Mouse (Mus musculus): Measurements from ENCODE around the gene Inpp5a. TPM values are rescaled to one million over a fixed set of nuclear protein-coding genes. Genes with fewer than 3 reads are reported as not detected.

The Inpp5a gene
- polyA plus RNA-seq, 1 experiment from 2014 or later: 93.9 TPM

DNA sequence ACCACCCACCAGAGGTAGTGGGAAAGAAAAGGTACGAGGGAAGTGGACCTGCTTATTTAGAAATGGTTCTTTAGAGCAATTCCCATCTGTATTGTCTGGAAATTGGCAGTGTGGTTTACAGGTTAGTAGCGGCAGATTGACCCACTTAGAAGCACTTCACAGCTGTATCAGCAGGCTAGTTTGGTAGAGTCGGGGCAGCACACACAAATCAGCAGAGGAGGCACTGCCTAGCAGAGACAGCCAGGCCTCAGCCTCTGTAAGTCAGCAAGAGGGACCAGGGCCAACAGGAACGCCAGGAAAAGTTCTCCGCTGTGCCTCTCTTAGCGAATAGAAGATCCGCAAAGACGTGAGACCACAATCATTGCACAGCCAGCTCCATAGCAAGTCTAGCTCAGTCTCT is 56.7 kb downstream of the Inpp5a start:
- Histone ChIP-seq H3K4me1 (ENCODE audit: control insufficient read depth in 2 of 2, insufficient read depth in 2 of 2, low read length in 2 of 2) (peaks cover 36 to 58% of the 10 kb centered on the region in 2 experiments), H3K4me3 (ENCODE audit: control insufficient read depth in 1 of 2, insufficient read depth in 1 of 2, low read depth in 1 of 2, low read length in 2 of 2) (no peak overlapping the region), H3K27me3 (ENCODE audit: control insufficient read depth, insufficient read depth, low read length) (no peaks in the 10 kb centered on the region), H3K9me3 (ENCODE audit: control insufficient read depth, low read length) (no peaks in the 10 kb centered on the region), H3K9ac (ENCODE audit: low read length) (peak overlapping the region; percentile 8; the same call in 1 of the 2 replicates), H3K27ac (replicated peaks in 1 of 2; ENCODE audit: control insufficient read depth in 1 of 2, insufficient read depth in 1 of 2, low read depth in 2 of 2, low read length in 2 of 2) (no peak overlapping the region; a peak in 1 of 4 replicates), H3K4me2 (ENCODE audit: low read length) (peak overlapping the region; percentile 5; the same call in 1 of the 2 replicates), H3K36me3 (ENCODE audit: control insufficient read depth, insufficient read depth, low read length) (peaks cover 3% of the 10 kb centered on the region)
- WGBS: 43% methylated on average over 8 of the region's 8 CpGs
- ATAC-seq (ENCODE audit: insufficient number of reproducible peaks, insufficient read depth, low FRiP score, low read depth): no peak

- H3K36me3 ChIP-seq (ENCODE audit: control insufficient read depth, insufficient read depth, low read length): peaks cover 3% of the 10 kb centered on the region
- WGBS: 79% methylated on average over 3 of the region's 3 CpGs
- ATAC-seq (ENCODE audit: insufficient number of reproducible peaks, insufficient read depth, low FRiP score, low read depth): no peak
- no peaks in the 10 kb centered on the region for H3K9me3 ChIP-seq (ENCODE audit: control insufficient read depth, low read length)
- H3K9ac ChIP-seq (ENCODE audit: low read length): no peak overlapping the region
- no peak overlapping the region for H3K4me2 ChIP-seq (ENCODE audit: low read length)
- peaks cover 36 to 58% of the 10 kb centered on the region in 2 experiments for H3K4me1 ChIP-seq (ENCODE audit: control insufficient read depth in 2 of 2, insufficient read depth in 2 of 2, low read length in 2 of 2)
- no peaks in the 10 kb centered on the region for H3K27me3 ChIP-seq (ENCODE audit: control insufficient read depth, insufficient read depth, low read length)
- no peak overlapping the region for H3K4me3 ChIP-seq (ENCODE audit: control insufficient read depth in 1 of 2, insufficient read depth in 1 of 2, low read depth in 1 of 2, low read length in 2 of 2)
- H3K27ac ChIP-seq (replicated peaks in 1 of 2; ENCODE audit: control insufficient read depth in 1 of 2, insufficient read depth in 1 of 2, low read depth in 2 of 2, low read length in 2 of 2): no peak overlapping the region
Measured at GRCm38 (mm10) chr7:139447381-139447780, 58.5 kb downstream of the Inpp5a start.

DNA sequence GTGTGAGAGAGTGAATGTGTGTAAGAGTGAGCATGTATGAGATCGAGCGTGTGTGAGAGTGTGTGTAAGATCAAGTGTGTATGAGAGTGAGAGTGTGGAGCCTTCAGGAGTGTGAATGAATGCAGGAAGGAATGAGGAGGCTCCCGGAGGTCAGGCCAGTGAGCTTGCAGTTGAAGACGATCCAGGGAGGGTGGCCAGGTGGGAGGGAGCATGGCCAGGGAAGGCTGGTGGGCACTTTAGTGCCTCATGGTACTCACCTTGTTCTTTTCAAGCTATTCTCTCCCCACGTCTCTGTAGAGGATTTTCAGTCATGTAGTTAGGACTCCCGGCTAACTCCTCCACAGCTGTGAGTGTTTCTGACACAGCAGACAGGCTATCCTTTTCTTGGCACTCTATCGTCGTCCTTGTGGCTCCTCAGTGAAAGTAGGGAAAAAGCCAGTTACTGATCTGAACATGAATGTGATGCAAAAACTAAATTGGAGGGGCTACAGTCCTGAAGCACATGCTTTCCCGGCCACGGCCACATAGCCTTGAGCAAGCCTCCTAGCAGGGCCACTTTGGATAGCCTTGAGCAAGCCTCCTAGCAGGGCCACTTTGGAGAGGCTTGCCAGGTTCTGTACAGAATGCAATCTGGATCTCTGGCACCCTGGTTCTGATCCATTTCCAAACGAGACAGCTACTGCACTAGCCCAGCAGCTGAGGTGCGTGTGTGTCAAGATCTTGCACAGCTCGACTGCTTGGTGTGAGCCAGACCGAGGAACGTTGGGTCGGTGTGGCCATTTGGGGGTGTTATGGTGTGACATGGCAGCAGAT is 61.5 kb downstream of the Inpp5a start:
- no peaks in the 10 kb centered on the region for H3K9me3 ChIP-seq (ENCODE audit: control insufficient read depth, low read length)
- peaks cover 10% of the 10 kb centered on the region for H3K36me3 ChIP-seq (ENCODE audit: control insufficient read depth, insufficient read depth, low read length)
- WGBS: 67% methylated on average over 16 of the region's 16 CpGs
- no peak for ATAC-seq (ENCODE audit: insufficient number of reproducible peaks, insufficient read depth, low FRiP score, low read depth)
- H3K4me3 ChIP-seq (ENCODE audit: control insufficient read depth in 1 of 2, insufficient read depth in 1 of 2, low read depth in 1 of 2, low read length in 2 of 2): no peak overlapping the region
- no peak overlapping the region for H3K4me2 ChIP-seq (ENCODE audit: low read length)
- H3K9ac ChIP-seq (ENCODE audit: low read length): 0 out of 2 replicates have a peak overlapping the region, but pooled peaks have one; percentile 27
- peaks cover 44 to 63% of the 10 kb centered on the region in 2 experiments for H3K4me1 ChIP-seq (ENCODE audit: control insufficient read depth in 2 of 2, insufficient read depth in 2 of 2, low read length in 2 of 2)
- no peak overlapping the region for H3K27ac ChIP-seq (replicated peaks in 1 of 2; ENCODE audit: control insufficient read depth in 1 of 2, insufficient read depth in 1 of 2, low read depth in 2 of 2, low read length in 2 of 2)
- no peaks in the 10 kb centered on the region for H3K27me3 ChIP-seq (ENCODE audit: control insufficient read depth, insufficient read depth, low read length)

DNA sequence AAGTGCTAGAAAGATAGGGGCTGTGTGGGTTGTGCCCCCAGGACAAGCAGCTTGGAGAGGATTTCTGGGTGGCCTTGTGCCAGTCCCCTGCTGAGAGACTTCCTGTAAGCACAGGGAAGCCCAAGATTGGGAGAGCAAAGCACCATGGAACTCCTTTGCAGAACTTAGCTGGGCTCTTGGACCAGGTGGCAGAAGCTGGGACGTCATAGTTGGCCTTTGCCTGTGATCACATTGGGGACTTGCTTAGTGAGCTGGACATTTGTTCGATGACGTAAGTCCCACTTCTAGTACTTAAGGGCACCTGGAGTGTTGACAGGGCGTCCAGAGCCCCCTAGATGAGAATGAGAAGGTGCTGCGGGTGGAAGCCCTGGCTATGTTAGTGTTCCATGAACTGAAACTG is 62.8 kb downstream of the Inpp5a start:
- Histone ChIP-seq H3K4me3 (ENCODE audit: control insufficient read depth in 1 of 2, insufficient read depth in 1 of 2, low read depth in 1 of 2, low read length in 2 of 2) (no peak overlapping the region), H3K27ac (replicated peaks in 1 of 2; ENCODE audit: control insufficient read depth in 1 of 2, insufficient read depth in 1 of 2, low read depth in 2 of 2, low read length in 2 of 2) (peak overlapping the region; percentile 74 to 77), H3K9ac (ENCODE audit: low read length) (peak overlapping the region; percentile 2; the same call in 1 of the 2 replicates), H3K36me3 (ENCODE audit: control insufficient read depth, insufficient read depth, low read length) (peaks cover 10% of the 10 kb centered on the region), H3K4me2 (ENCODE audit: low read length) (peak overlapping the region; percentile 4), H3K27me3 (ENCODE audit: control insufficient read depth, insufficient read depth, low read length) (no peaks in the 10 kb centered on the region), H3K4me1 (ENCODE audit: control insufficient read depth in 2 of 2, insufficient read depth in 2 of 2, low read length in 2 of 2) (peaks cover 41 to 54% of the 10 kb centered on the region in 2 experiments), H3K9me3 (ENCODE audit: control insufficient read depth, low read length) (no peaks in the 10 kb centered on the region)
- ATAC-seq (ENCODE audit: insufficient number of reproducible peaks, insufficient read depth, low FRiP score, low read depth): 0 out of 2 replicates have a peak, but pooled peaks have one; percentile 19
- WGBS: 34% methylated on average over 5 of the region's 5 CpGs

- peaks cover 10% of the 10 kb centered on the region for H3K36me3 ChIP-seq (ENCODE audit: control insufficient read depth, insufficient read depth, low read length)
- peak; percentile 76 for ATAC-seq (ENCODE audit: insufficient number of reproducible peaks, insufficient read depth, low FRiP score, low read depth)
- no peaks in the 10 kb centered on the region for H3K9me3 ChIP-seq (ENCODE audit: control insufficient read depth, low read length)
- H3K9ac ChIP-seq (ENCODE audit: low read length): 0 out of 2 replicates have a peak overlapping the region, but pooled peaks have one; percentile 2
- H3K27me3 ChIP-seq (ENCODE audit: control insufficient read depth, insufficient read depth, low read length): no peaks in the 10 kb centered on the region
- H3K4me2 ChIP-seq (ENCODE audit: low read length): peak overlapping the region; percentile 4
- H3K4me1 ChIP-seq (ENCODE audit: control insufficient read depth in 2 of 2, insufficient read depth in 2 of 2, low read length in 2 of 2): peaks cover 41 to 50% of the 10 kb centered on the region in 2 experiments
- no peak overlapping the region for H3K4me3 ChIP-seq (ENCODE audit: control insufficient read depth in 1 of 2, insufficient read depth in 1 of 2, low read depth in 1 of 2, low read length in 2 of 2)
- peak overlapping the region; percentile 74 to 77 for H3K27ac ChIP-seq (replicated peaks in 1 of 2; ENCODE audit: control insufficient read depth in 1 of 2, insufficient read depth in 1 of 2, low read depth in 2 of 2, low read length in 2 of 2)
- WGBS: 7% methylated on average over 2 of the region's 2 CpGs
Measured at GRCm38 (mm10) chr7:139452199-139452598, 63.3 kb downstream of the Inpp5a start.

- H3K27me3 ChIP-seq (ENCODE audit: control insufficient read depth, insufficient read depth, low read length): no peaks in the 10 kb centered on the region
- H3K27ac ChIP-seq (replicated peaks in 1 of 2; ENCODE audit: control insufficient read depth in 1 of 2, insufficient read depth in 1 of 2, low read depth in 2 of 2, low read length in 2 of 2): no peak overlapping the region; a peak in 1 of 4 replicates
- H3K9ac ChIP-seq (ENCODE audit: low read length): no peak overlapping the region
- peaks cover 41 to 46% of the 10 kb centered on the region in 2 experiments for H3K4me1 ChIP-seq (ENCODE audit: control insufficient read depth in 2 of 2, insufficient read depth in 2 of 2, low read length in 2 of 2)
- no peak for ATAC-seq (ENCODE audit: insufficient number of reproducible peaks, insufficient read depth, low FRiP score, low read depth)
- H3K4me2 ChIP-seq (ENCODE audit: low read length): no peak overlapping the region
- no peaks in the 10 kb centered on the region for H3K9me3 ChIP-seq (ENCODE audit: control insufficient read depth, low read length)
- H3K36me3 ChIP-seq (ENCODE audit: control insufficient read depth, insufficient read depth, low read length): peaks cover 7% of the 10 kb centered on the region
- 38% methylated on average over 1 of the region's 1 CpGs for WGBS
- H3K4me3 ChIP-seq (ENCODE audit: control insufficient read depth in 1 of 2, insufficient read depth in 1 of 2, low read depth in 1 of 2, low read length in 2 of 2): no peak overlapping the region
Measured at GRCm38 (mm10) chr7:139453198-139453597, 64.3 kb downstream of the Inpp5a start.

DNA sequence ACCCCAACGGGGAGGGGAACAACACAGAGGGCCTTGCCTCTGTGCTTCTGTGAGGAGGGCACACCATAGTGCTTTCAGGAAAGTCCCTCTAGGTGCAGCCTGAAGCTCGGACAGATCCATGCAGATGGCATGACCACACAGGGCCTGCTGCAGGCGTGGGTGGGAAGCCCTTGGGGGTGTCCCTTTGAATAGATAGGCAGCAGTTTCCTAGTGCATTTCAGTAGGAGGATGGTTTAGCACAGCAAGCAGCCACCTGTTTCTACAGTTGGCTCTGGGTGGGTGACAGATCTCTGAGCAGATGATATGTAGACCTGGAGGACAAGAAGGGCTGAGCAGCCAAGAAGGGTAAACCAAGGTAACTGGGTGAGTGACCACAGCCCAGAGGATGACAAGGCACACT is 65.4 kb downstream of the Inpp5a start:
- Histone ChIP-seq H3K27ac (replicated peaks in 1 of 2; ENCODE audit: control insufficient read depth in 1 of 2, insufficient read depth in 1 of 2, low read depth in 2 of 2, low read length in 2 of 2) (no peak overlapping the region), H3K4me2 (ENCODE audit: low read length) (no peak overlapping the region), H3K27me3 (ENCODE audit: control insufficient read depth, insufficient read depth, low read length) (no peaks in the 10 kb centered on the region), H3K4me3 (ENCODE audit: control insufficient read depth in 1 of 2, insufficient read depth in 1 of 2, low read depth in 1 of 2, low read length in 2 of 2) (no peak overlapping the region), H3K9ac (ENCODE audit: low read length) (no peak overlapping the region), H3K4me1 (ENCODE audit: control insufficient read depth in 2 of 2, insufficient read depth in 2 of 2, low read length in 2 of 2) (peaks cover 38 to 46% of the 10 kb centered on the region in 2 experiments), H3K9me3 (ENCODE audit: control insufficient read depth, low read length) (no peaks in the 10 kb centered on the region), H3K36me3 (ENCODE audit: control insufficient read depth, insufficient read depth, low read length) (peaks cover 15% of the 10 kb centered on the region)
- ATAC-seq (ENCODE audit: insufficient number of reproducible peaks, insufficient read depth, low FRiP score, low read depth): no peak
- WGBS: 61% methylated on average over 3 of the region's 3 CpGs
